Mouse (Mus musculus) lung, postnatal 14 days (tissue): ENCODE data around the gene Afap1l2.

ENCODE experiments used
- DNase-seq: peaks from one replicate; pipeline ENCODE4 v3.0.0; 2021

Gene Afap1l2

GRCm38 (mm10) chr19:57006841-57007240 lies 1.2 kb downstream of the Afap1l2 start:
- DNase-seq, result no peak

- peak; percentile 61 for DNase-seq
Measured at GRCm38 (mm10) chr19:57005062-57005461, 3.0 kb downstream of the Afap1l2 start.

- peak; percentile 48 for DNase-seq
Measured at GRCm38 (mm10) chr19:57003460-57003810, 4.6 kb downstream of the Afap1l2 start.

- DNase-seq, result no peak
Measured at GRCm38 (mm10) chr19:57002741-57003459, 5.1 kb downstream of the Afap1l2 start.

- DNase-seq, result no peak
Measured at GRCm38 (mm10) chr19:57001926-57002325, 6.1 kb downstream of the Afap1l2 start.

DNA sequence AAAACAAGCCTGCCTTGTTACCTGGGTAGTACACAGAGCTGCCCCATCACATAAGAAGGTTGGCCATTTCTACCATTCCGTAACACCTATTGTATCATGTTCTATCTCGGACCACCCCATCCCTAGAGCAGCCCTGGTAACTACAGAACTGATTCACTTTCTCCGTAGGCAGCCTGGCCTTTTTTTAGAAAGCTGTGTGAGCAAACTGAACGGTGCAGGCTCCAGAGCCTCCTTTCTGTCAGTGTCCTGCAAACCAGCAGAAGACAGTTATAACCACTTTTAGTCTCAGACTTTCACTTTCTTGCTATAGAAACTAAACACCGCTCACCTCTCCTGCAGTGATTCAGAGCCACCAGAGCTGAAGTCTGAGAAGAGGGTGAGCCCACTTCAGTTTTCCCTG lies 7.4 kb downstream of the Afap1l2 start:
- DNase-seq, result no peak

GRCm38 (mm10) chr19:56999781-57000180 lies 8.2 kb downstream of the Afap1l2 start:
- no peak for DNase-seq

GRCm38 (mm10) chr19:56998910-56999309 lies 9.1 kb downstream of the Afap1l2 start:
- no peak for DNase-seq

DNA sequence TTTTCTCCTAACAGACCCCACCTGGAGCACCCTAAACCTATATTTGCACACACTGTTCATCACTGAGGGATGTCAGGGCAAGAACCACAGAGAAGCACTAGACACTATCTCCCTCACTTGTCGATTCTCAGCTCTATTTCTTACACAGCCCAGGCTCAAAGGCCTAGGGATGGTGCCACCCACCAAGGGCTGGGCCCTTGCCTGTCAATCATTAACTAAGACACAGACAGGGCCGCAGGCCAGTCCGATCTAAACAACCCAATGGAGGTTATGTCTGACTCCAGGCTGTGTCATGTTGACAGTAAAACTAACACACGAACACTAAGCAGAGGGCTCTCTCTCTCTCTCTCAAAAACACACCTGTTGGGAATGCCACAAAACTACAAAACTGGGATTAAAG lies 9.7 kb downstream of the Afap1l2 start:
- no peak for DNase-seq

GRCm38 (mm10) chr19:56997164-56997599 lies 10.8 kb downstream of the Afap1l2 start:
- DNase-seq, result peak; percentile 71

DNA sequence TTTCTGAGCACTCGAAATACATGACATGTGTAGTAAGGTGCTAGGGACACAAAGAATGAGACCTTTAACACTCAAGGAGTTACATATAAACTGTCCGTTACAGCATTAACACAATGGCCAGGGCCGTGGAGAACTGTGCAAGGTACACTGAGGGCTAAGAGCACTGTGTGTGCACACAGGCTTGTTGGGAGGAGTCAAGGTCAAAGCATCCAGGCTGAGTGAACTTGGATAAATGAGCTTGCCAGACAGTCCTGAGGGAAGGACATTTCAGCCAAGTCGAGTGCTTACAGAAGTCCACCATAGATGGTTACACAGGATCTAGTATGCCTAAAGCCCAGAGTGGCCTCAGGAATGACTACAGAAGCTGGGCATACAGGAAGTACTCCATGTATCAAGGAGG lies 12.6 kb downstream of the Afap1l2 start:
- no peak for DNase-seq

DNA sequence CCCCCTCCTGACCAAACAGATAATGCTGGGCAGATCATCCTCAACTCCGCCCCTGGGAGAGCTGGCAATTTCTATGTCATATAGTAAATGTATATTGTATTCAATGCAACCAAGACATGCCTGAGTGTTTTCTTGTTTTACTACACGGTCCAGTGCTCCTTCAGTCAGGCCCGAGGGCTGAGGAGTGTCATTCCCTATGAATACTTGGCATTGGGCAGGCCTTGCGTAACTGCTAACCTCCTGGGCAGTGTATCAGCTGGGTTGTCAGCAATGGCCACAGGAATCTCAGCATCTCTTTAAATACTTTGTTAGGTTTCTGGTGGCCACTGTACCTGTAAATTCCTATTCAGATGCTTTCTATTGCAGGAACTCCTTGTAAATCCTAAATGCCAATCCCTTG lies 13.4 kb downstream of the Afap1l2 start:
- peak; percentile 66 for DNase-seq

DNA sequence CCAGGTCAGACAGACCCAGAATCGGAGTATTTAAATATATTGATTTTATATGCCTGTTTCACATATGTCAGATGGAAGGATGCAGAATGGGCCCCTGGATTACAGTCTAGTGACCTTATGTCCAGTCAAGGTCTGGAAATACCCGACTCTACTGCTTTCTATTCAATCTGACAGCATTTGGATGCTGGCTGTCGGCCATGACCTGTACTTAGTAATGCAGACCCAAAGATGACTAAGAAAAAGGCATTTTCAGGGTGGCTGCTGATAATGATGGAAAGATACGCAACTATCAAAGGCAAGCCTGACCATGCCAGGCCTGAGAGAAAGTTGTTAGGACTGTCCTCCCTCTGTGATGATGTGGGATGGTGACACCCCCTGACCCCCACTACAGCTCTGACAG lies 14.3 kb downstream of the Afap1l2 start:
- DNase-seq, result no peak

GRCm38 (mm10) chr19:56992978-56993545 lies 15.0 kb downstream of the Afap1l2 start:
- no peak for DNase-seq

GRCm38 (mm10) chr19:56990367-56991111 lies 17.5 kb downstream of the Afap1l2 start:
- peak; percentile 56 for DNase-seq

DNA sequence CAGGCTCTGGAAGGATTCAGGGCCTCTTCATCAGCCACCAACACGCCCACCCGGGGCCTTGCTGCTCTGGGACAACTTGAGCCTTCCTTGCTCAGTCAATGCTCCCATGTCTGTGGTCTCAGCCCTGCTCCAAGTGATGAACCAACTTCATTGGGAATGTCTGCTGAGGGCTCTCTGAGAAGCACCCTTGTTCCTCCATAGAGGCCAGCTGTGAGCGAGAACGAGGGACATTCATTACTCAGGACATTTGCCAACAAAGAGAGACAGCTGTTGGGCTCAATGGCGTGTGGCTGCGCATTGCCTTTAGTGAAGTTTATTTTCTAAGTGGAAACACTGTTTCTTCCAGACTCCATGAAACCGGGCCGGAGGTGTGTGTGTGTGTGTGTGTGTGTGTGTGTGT lies 18.9 kb downstream of the Afap1l2 start:
- no peak for DNase-seq

- DNase-seq, result peak; percentile 53
Measured at GRCm38 (mm10) chr19:56984229-56984628, 23.8 kb downstream of the Afap1l2 start.

GRCm38 (mm10) chr19:56983757-56984156 lies 24.3 kb downstream of the Afap1l2 start:
- no peak for DNase-seq

DNA sequence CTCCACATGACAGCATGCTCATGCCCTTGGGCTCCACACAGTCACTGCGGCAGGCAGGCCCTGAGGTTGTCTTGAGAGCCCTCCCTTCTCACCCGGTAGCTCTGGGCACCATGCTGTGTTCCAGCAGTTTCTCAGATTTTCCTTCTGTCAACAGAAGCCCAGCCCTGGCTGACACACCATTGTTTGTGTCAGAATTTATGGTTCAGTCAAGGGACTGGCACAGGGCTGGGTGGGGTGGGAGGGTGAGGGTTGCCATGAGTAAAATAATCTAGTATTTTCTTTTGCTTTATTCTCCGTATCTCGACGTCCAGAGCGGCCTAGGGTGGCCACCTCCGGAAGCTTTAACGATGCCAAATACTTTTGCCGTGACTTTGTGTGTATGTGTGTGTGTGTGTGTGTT lies 26.3 kb downstream of the Afap1l2 start:
- DNase-seq, result no peak

DNA sequence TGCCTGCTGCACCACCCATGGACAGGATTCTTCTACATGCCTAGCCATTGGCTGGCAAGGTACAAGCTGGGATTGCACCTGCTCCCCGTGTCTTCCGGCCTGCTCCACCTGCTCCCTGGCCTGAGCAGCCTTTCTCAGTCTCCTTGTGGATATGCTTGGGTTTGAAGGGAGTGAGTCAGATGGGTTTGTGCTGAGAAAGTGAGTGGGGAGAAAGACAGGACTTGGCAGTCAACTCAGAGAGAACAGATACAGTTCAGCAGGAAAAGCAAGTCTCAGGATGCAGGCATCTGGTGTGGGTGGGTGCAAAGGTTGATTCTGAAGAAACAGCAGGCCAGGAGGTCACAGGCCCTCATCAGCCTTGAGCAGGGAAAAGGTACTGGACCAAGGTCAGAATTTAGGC lies 27.2 kb downstream of the Afap1l2 start:
- DNase-seq, result no peak

GRCm38 (mm10) chr19:56976962-56977948 lies 30.8 kb downstream of the Afap1l2 start:
- peak; percentile 71 for DNase-seq

DNA sequence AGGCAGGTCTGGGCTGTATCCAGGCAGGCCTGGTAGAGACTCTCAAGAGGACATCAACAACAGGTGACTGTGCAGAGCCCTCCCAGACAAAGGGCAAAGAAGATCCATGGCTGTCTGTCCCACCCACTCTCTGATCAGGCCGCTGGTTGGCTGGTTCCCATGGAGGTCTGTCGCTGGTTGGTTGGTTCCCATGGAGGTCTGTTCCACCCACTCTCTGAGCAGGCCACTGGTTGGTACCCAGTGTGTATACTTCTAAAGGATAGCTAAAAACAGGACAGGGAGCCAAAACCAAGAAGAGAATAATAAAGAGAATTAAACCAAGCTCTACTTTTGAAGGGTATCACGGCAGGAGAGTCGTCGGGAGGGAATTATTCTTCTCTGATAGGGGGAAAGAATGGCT lies 31.5 kb downstream of the Afap1l2 start:
- no peak for DNase-seq

DNA sequence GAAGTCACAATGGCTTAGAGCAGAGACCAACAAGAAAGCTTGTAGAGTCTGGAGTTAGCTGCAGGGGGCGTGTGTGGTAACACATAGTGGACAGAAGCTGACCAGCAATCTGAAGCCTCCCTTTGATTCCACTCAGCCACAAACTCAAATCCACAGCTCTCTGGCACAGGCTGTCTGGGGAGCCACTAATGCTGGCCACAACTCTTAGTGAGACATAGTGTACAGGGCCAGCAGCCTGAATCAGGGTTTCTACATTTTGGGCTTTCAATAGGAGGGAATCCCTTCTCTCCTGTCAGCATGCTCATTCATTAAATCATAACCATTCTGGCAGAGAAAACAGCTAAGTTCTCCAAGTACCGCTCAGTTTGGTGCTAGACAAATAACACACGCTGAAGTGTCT lies 32.5 kb downstream of the Afap1l2 start:
- DNase-seq, result peak; percentile 37
